Mouse (Mus musculus) liver, adult (tissue): ENCODE measurements around the gene Ddx59.

Experiments used
- GATA4 ChIP-seq: IDR thresholded peaks from 2 replicates; pipeline ENCODE4 v1.6.1; 2014; ENCODE audit warnings: mild to moderate bottlenecking, low read length; ENCODE audit not compliant: insufficient replicate concordance

The Ddx59 gene

GRCm38 (mm10) chr1:136466143-136466811 is 51.2 kb downstream of the Ddx59 start, which contains the start of gene Kif14:
Gene Kif14, plus strand, starts transcription at chr1:136466343.
- TF ChIP-seq GATA4 = no peak; the same call in 1 of the 2 replicates

- no peak for TF ChIP-seq GATA4
Observed at GRCm38 (mm10) chr1:136469408-136469807, 54.3 kb downstream of the Ddx59 start.

GRCm38 (mm10) chr1:136470471-136470870 is 55.4 kb downstream of the Ddx59 start:
- TF ChIP-seq GATA4 = no peak
